Comparison of ENCODE assay signal across 8 mouse cellular contexts in the genomic region with DNA sequence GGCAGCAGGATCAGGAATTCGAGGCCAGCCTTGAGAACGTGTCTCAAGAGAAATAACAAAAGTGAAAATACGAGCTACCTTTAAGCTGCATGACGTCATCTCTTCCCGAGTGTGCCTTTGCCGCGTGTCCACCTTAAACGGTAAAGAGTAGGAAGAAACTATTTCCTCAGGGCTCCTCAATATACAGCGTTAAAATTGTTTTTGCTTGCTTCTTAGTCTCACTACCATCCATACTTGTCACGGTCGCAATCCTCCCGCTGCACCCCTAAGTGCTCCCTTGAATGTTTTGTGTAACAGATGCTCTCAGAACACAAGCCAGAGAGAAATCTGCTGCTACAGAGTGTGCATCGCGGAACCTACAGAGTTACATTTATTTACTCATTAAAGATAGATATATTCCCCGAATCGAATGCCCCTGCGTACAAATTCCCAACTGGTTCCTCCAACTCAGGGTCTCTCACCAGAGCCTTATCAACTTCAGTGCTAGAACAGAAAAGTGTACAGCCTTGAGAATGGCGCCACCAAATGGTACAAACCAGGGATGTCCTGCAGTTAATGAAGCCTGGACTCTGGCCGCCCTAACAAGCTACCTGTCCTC. TPM values are rescaled to one million over a fixed set of nuclear protein-coding genes. Genes with fewer than 3 reads are reported as not detected.
DNase-seq lines count a peak whose midpoint lies in the region; ATAC-seq lines count a peak whose summit lies in the region.

No protein-coding gene starts in this region.

- peak overlapping the region; percentile 73 for H3K4me3 ChIP-seq in embryonic facial prominence, embryonic 12.5 days
- H3K4me3 ChIP-seq in limb, embryonic 10.5 days = peak overlapping the region; percentile 63
- peak overlapping the region; percentile 81 for H3K4me3 ChIP-seq in midbrain, embryonic 12.5 days

- peak; percentile 39 for DNase-seq in 3134 (ENCODE audit: extremely low read depth, insufficient read length, low spot score)
- peak; percentile 54 for DNase-seq in adrenal gland, postnatal 25 days
- DNase-seq in heart, adult 18-20 months = peak; percentile 73 to 79
- peak; percentile 86 for DNase-seq in kidney, adult 18-20 months
- peak; percentile 68 for DNase-seq in limb, embryonic 10.5 days (ENCODE audit: low spot score)
- peak; percentile 36 for DNase-seq in skeletal muscle tissue, adult 2 months (ENCODE audit: low read depth, low spot score)

- peak overlapping the region; percentile 73 for H3K4me2 ChIP-seq in embryonic facial prominence, embryonic 12.5 days (replicated peaks)
- H3K4me2 ChIP-seq in midbrain, embryonic 12.5 days (replicated peaks) = peak overlapping the region; percentile 69

- H3K27me3 ChIP-seq in embryonic facial prominence, embryonic 12.5 days = no peaks in the 10 kb centered on the region
- H3K27me3 ChIP-seq in limb, embryonic 10.5 days (ENCODE audit: low read depth, poor library complexity, severe bottlenecking) = no peaks in the 10 kb centered on the region
- H3K27me3 ChIP-seq in midbrain, embryonic 12.5 days = no peaks in the 10 kb centered on the region

- 0 out of 2 replicates have a peak overlapping the region, but pooled peaks have one; percentile 12 for H3K27ac ChIP-seq in embryonic facial prominence, embryonic 12.5 days
- peak overlapping the region; percentile 87 for H3K27ac ChIP-seq in limb, embryonic 10.5 days
- peak overlapping the region; percentile 43; the same call in 1 of the 2 replicates for H3K27ac ChIP-seq in midbrain, embryonic 12.5 days (replicated peaks)

- H3K9me3 ChIP-seq in embryonic facial prominence, embryonic 12.5 days = no peaks in the 10 kb centered on the region
- H3K9me3 ChIP-seq in limb, embryonic 10.5 days (replicated peaks) = no peaks in the 10 kb centered on the region
- no peaks in the 10 kb centered on the region for H3K9me3 ChIP-seq in midbrain, embryonic 12.5 days

- H3K9ac ChIP-seq in embryonic facial prominence, embryonic 12.5 days = peak overlapping the region; percentile 25
- H3K9ac ChIP-seq in midbrain, embryonic 12.5 days (replicated peaks) = peak overlapping the region; percentile 79; the same call in 1 of the 2 replicates

- WGBS in embryonic facial prominence, embryonic 12.5 days = 2% methylated on average over 19 of the region's 19 CpGs
- WGBS in limb, embryonic 10.5 days = 1% methylated on average over 19 of the region's 19 CpGs
- 1% methylated on average over 19 of the region's 19 CpGs for WGBS in midbrain, embryonic 12.5 days

- peak; percentile 42 for ATAC-seq in embryonic facial prominence, embryonic 12.5 days (ENCODE audit: insufficient number of reproducible peaks, insufficient read depth, low FRiP score, low TSS enrichment)
- ATAC-seq in midbrain, embryonic 12.5 days (ENCODE audit: low FRiP score, low read depth) = peak; percentile 17; the same call in 1 of the 2 replicates

- no peaks in the 10 kb centered on the region for H3K4me1 ChIP-seq in embryonic facial prominence, embryonic 12.5 days
- peaks cover 3% of the 10 kb centered on the region; the same call in 1 of the 2 replicates for H3K4me1 ChIP-seq in limb, embryonic 10.5 days
- H3K4me1 ChIP-seq in midbrain, embryonic 12.5 days = 0 out of 2 replicates have a peak, but pooled peaks cover 5% of the 10 kb centered on the region

- no peaks in the 10 kb centered on the region for H3K36me3 ChIP-seq in embryonic facial prominence, embryonic 12.5 days
- H3K36me3 ChIP-seq in limb, embryonic 10.5 days = no peaks in the 10 kb centered on the region
- no peaks in the 10 kb centered on the region for H3K36me3 ChIP-seq in midbrain, embryonic 12.5 days

RNA-seq across cellular contexts. Expression of gene Als2, which starts 0.7 kb away (rescaled TPM):
- 10.7 and 12.4 TPM in 2 replicates for total RNA-seq in adrenal gland, postnatal 25 days (2021)
- polyA plus RNA-seq in embryonic facial prominence, embryonic 12.5 days (2016; fragmentation: Nextera tagmentation; extraction: Ambion mirVana) = 14.9 and 15.4 TPM in 2 replicates
- total RNA-seq in heart, adult 18-20 months (2021) = 1 to 10 TPM; 9.4 to 9.9 TPM
- polyA plus RNA-seq in limb, embryonic 10.5 days (2016; fragmentation: Nextera tagmentation; extraction: Ambion mirVana) = 11.0 and 13.2 TPM in 2 replicates
- polyA plus RNA-seq in midbrain, embryonic 12.5 days (2016; fragmentation: Nextera tagmentation; extraction: Ambion mirVana) = 22.5 and 23.0 TPM in 2 replicates

RNA-seq across cellular contexts. Expression of gene Cdk15, which starts 19.0 kb away (rescaled TPM):
- total RNA-seq in adrenal gland, postnatal 25 days (2021) = 0.36 TPM in 1 of 2 replicates, not detected in the other
- 0.47 and 0.67 TPM in 2 replicates for polyA plus RNA-seq in embryonic facial prominence, embryonic 12.5 days (2016; fragmentation: Nextera tagmentation; extraction: Ambion mirVana)
- total RNA-seq in heart, adult 18-20 months (2021) = not detected
- polyA plus RNA-seq in limb, embryonic 10.5 days (2016; fragmentation: Nextera tagmentation; extraction: Ambion mirVana) = 0.08 and 0.26 TPM in 2 replicates
- polyA plus RNA-seq in midbrain, embryonic 12.5 days (2016; fragmentation: Nextera tagmentation; extraction: Ambion mirVana) = 0.21 and 0.28 TPM in 2 replicates

Comparison
In these comparisons a context has a peak if more than half of its experiments do, and no peak if none do; other contexts are left out.
1. Peak in every context shown above with its lines: DNase-seq, ATAC-seq, H3K4me3 ChIP-seq and H3K27ac ChIP-seq.
2. DNase-seq: peak in every context shown above with its lines; median percentile 86 in kidney, adult 18-20 months; 76 in heart, adult 18-20 months; 68 in limb, embryonic 10.5 days; 54 in adrenal gland, postnatal 25 days; 39 in 3134; 36 in skeletal muscle tissue, adult 2 months.
3. H3K27ac ChIP-seq: peak in every context shown above with its lines; median percentile 87 in limb, embryonic 10.5 days; 43 in midbrain, embryonic 12.5 days; 12 in embryonic facial prominence, embryonic 12.5 days.